Mouse (Mus musculus): ENCODE measurements around the gene Tln1. TPM values are rescaled to one million over a fixed set of nuclear protein-coding genes. Genes with fewer than 3 reads are reported as not detected.

Gene Tln1
- polyA plus RNA-seq, 1 experiment from 2014 or later = 41.6 TPM

DNA sequence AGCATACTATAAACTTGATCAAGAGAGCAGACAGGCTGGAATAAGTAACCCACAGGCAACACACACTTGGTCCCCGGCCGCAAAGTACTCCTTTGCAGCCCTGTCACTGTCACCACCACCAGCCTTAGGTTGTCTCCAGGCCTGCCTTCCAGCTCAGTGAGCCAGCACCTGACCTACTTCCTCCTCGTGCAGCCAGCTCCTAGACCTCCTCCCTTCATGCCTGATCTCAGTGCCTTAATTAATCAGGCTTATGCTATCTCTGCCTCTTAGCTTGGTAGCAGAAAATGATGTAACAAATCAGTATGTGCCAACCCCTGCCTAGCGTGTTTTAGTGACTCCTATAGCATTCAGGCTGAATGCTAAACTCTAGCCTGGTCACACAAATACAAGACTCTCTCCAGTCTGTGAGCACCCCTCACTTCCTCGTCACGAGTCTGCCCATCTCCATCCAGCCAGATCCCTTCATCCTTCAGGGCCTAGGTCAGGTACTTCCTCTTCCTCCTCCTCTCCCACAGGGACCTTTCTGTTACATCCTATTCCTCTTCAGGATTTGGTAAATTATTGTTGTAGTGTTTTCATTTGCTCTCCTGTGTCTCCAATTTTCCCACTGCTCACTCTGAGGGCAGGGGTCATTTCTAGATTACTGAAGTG, 9.0 kb upstream of the Tln1 start:
- no peak overlapping the region for H3K9ac ChIP-seq (ENCODE audit: low read depth, low read length)
- no peaks in the 10 kb centered on the region for H3K9me3 ChIP-seq (ENCODE audit: control insufficient read depth)
- 84% methylated on average over 6 of the region's 6 CpGs for WGBS
- no peak overlapping the region for H3K4me2 ChIP-seq (replicated peaks; ENCODE audit: low read depth)
- H3K27me3 ChIP-seq (replicated peaks; ENCODE audit: control insufficient read depth, insufficient read depth, low read length) = no peaks in the 10 kb centered on the region
- H3K36me3 ChIP-seq (ENCODE audit: control insufficient read depth, insufficient read depth) = peaks cover 68% of the 10 kb centered on the region
- no peak overlapping the region for H3K4me3 ChIP-seq (ENCODE audit: low read depth, low read length)
- no peak for ATAC-seq
- no peak for TF ChIP-seq CTCF (IDR thresholded peaks at IDR 0.05; ENCODE audit: low read depth)
- H3K4me1 ChIP-seq (replicated peaks; ENCODE audit: control insufficient read depth, insufficient read depth, low read length) = 0 out of 2 replicates have a peak, but pooled peaks cover 8% of the 10 kb centered on the region
- H3K27ac ChIP-seq (ENCODE audit: low read depth, low read length) = no peak overlapping the region

GRCm38 (mm10) chr4:43567140-43567539, 4.6 kb upstream of the Tln1 start:
- H3K4me3 ChIP-seq (ENCODE audit: low read depth, low read length) = no peak overlapping the region
- TF ChIP-seq CTCF (IDR thresholded peaks at IDR 0.05; ENCODE audit: low read depth) = no peak
- H3K4me2 ChIP-seq (replicated peaks; ENCODE audit: low read depth) = no peak overlapping the region
- H3K27ac ChIP-seq (ENCODE audit: low read depth, low read length) = 0 out of 2 replicates have a peak overlapping the region, but pooled peaks have one; percentile 1
- H3K9ac ChIP-seq (ENCODE audit: low read depth, low read length) = no peak overlapping the region
- no peaks in the 10 kb centered on the region for H3K4me1 ChIP-seq (replicated peaks; ENCODE audit: control insufficient read depth, insufficient read depth, low read length)
- H3K27me3 ChIP-seq (replicated peaks; ENCODE audit: control insufficient read depth, insufficient read depth, low read length) = no peaks in the 10 kb centered on the region
- peaks cover 74% of the 10 kb centered on the region for H3K36me3 ChIP-seq (ENCODE audit: control insufficient read depth, insufficient read depth)
- no peak for ATAC-seq
- no peaks in the 10 kb centered on the region for H3K9me3 ChIP-seq (ENCODE audit: control insufficient read depth)
- WGBS = 92% methylated on average over 9 of the region's 9 CpGs

DNA sequence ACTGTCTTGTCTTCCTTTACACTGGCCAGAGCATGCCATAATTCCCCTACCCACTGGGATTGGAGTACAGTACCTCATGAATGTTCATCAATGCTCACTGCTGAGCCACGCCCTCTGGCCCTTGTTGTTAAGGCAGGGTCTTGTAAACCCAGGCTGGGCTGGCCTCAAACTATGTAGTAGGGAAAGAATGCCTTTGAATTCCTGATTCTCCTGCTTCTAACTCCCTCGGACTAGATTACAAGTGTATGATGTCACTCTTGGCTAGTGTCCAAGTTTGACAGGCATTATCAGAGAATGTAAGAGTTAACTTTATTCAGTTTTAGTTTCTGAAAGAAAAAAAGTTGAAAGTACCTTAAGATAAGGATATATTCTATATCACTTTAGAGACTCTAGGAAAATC, 1.7 kb upstream of the Tln1 start:
- Histone ChIP-seq H3K9me3 (ENCODE audit: control insufficient read depth) (no peaks in the 10 kb centered on the region), H3K4me1 (replicated peaks; ENCODE audit: control insufficient read depth, insufficient read depth, low read length) (no peaks in the 10 kb centered on the region), H3K36me3 (ENCODE audit: control insufficient read depth, insufficient read depth) (peaks cover 47% of the 10 kb centered on the region), H3K27me3 (replicated peaks; ENCODE audit: control insufficient read depth, insufficient read depth, low read length) (no peaks in the 10 kb centered on the region), H3K4me2 (replicated peaks; ENCODE audit: low read depth) (no peak overlapping the region), H3K27ac (ENCODE audit: low read depth, low read length) (no peak overlapping the region), H3K4me3 (ENCODE audit: low read depth, low read length) (no peak overlapping the region), H3K9ac (ENCODE audit: low read depth, low read length) (no peak overlapping the region)
- no peak for TF ChIP-seq CTCF (IDR thresholded peaks at IDR 0.05; ENCODE audit: low read depth)
- WGBS = 33% methylated on average over 2 of the region's 2 CpGs
- no peak for ATAC-seq

GRCm38 (mm10) chr4:43563601-43563875, 1.0 kb upstream of the Tln1 start:
- Histone ChIP-seq H3K4me3 (ENCODE audit: low read depth, low read length) (peak overlapping the region; percentile 81), H3K27me3 (replicated peaks; ENCODE audit: control insufficient read depth, insufficient read depth, low read length) (no peaks in the 10 kb centered on the region), H3K27ac (ENCODE audit: low read depth, low read length) (no peak overlapping the region), H3K9ac (ENCODE audit: low read depth, low read length) (peak overlapping the region; percentile 78; the same call in 1 of the 2 replicates), H3K36me3 (ENCODE audit: control insufficient read depth, insufficient read depth) (peaks cover 40% of the 10 kb centered on the region), H3K4me2 (replicated peaks; ENCODE audit: low read depth) (peak overlapping the region; percentile 72), H3K4me1 (replicated peaks; ENCODE audit: control insufficient read depth, insufficient read depth, low read length) (peaks cover 2% of the 10 kb centered on the region; the same call in 1 of the 2 replicates), H3K9me3 (ENCODE audit: control insufficient read depth) (no peaks in the 10 kb centered on the region)
- no peak for ATAC-seq
- TF ChIP-seq CTCF (IDR thresholded peaks at IDR 0.05; ENCODE audit: low read depth) = no peak
- 53% methylated on average over 4 of the region's 4 CpGs for WGBS

DNA sequence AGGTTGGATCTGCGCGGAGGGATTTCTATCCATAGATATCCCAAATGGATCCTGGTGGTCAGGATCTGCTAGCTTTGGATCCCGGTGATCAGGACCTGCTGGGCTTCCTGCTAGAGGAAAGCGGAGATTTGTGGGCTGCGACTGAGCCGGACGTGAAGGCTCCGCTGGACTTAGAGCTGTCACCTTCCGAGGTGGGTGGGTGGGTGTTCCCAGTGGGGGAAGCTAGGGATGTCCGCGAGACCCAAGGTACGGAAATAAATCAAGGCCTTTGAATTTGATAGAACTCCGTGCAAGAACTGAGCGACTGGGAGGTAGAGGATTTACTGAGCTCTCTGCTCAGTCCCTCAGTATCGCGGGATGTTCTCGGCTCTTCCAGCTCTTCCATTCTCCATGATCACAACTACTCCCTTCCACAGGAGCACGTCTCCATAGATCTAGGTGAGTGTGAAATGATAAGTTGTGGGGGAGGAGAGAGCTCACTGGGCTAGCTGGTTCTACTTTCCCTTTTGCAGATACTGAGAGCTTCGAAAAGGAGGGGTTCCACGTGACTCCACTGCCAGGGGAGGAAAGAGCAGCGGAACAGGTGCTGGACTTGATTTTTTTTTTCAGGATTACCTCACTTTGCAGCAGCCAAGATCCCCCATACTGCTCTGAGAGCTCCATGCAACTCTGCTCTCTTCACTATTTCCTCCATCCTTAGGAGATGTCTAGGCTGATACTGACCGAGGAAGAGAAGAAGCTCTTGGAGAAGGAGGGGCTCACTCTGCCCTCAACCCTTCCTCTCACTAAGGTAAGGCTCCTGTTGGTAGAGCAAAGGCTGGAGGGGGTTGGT, 494 bp upstream of the Tln1 start:
- H3K27ac ChIP-seq (ENCODE audit: low read depth, low read length) = peak overlapping the region; percentile 99
- H3K4me1 ChIP-seq (replicated peaks; ENCODE audit: control insufficient read depth, insufficient read depth, low read length) = peaks cover 2% of the 10 kb centered on the region; the same call in 1 of the 2 replicates
- H3K36me3 ChIP-seq (ENCODE audit: control insufficient read depth, insufficient read depth) = peaks cover 34% of the 10 kb centered on the region
- peak; percentile 11 for ATAC-seq
- peak overlapping the region; percentile 81 for H3K4me3 ChIP-seq (ENCODE audit: low read depth, low read length)
- TF ChIP-seq CTCF (IDR thresholded peaks at IDR 0.05; ENCODE audit: low read depth) = no peak
- peak overlapping the region; percentile 78 for H3K9ac ChIP-seq (ENCODE audit: low read depth, low read length)
- H3K9me3 ChIP-seq (ENCODE audit: control insufficient read depth) = no peaks in the 10 kb centered on the region
- H3K4me2 ChIP-seq (replicated peaks; ENCODE audit: low read depth) = peak overlapping the region; percentile 72
- H3K27me3 ChIP-seq (replicated peaks; ENCODE audit: control insufficient read depth, insufficient read depth, low read length) = no peaks in the 10 kb centered on the region
- 3% methylated on average over 22 of the region's 22 CpGs for WGBS

GRCm38 (mm10) chr4:43561436-43561996, 975 bp downstream of the Tln1 start:
- H3K4me1 ChIP-seq (replicated peaks; ENCODE audit: control insufficient read depth, insufficient read depth, low read length) = peaks cover 2% of the 10 kb centered on the region; the same call in 1 of the 2 replicates
- ATAC-seq = no peak
- 2% methylated on average over 16 of the region's 16 CpGs for WGBS
- peak overlapping the region; percentile 72 for H3K4me2 ChIP-seq (replicated peaks; ENCODE audit: low read depth)
- no peaks in the 10 kb centered on the region for H3K9me3 ChIP-seq (ENCODE audit: control insufficient read depth)
- H3K27ac ChIP-seq (ENCODE audit: low read depth, low read length) = peak overlapping the region; percentile 99
- H3K9ac ChIP-seq (ENCODE audit: low read depth, low read length) = peak overlapping the region; percentile 87
- TF ChIP-seq CTCF (IDR thresholded peaks at IDR 0.05; ENCODE audit: low read depth) = no peak
- no peaks in the 10 kb centered on the region for H3K27me3 ChIP-seq (replicated peaks; ENCODE audit: control insufficient read depth, insufficient read depth, low read length)
- peak overlapping the region; percentile 81 for H3K4me3 ChIP-seq (ENCODE audit: low read depth, low read length)
- H3K36me3 ChIP-seq (ENCODE audit: control insufficient read depth, insufficient read depth) = peaks cover 24% of the 10 kb centered on the region

Data from intestine, postnatal 0 days (tissue).